Mouse (Mus musculus) cerebellum, adult (tissue): Measurements from ENCODE around the gene Asb1.

Source experiments
- ATAC-seq: cut with Nextera tagmentation; 2 replicates; pipeline ENCODE4 v1.9.2; 2017; ENCODE audit warnings: mild to moderate bottlenecking, moderate library complexity, mixed read lengths; ENCODE audit not compliant: insufficient number of reproducible peaks, low FRiP score, low TSS enrichment

Gene Asb1

DNA sequence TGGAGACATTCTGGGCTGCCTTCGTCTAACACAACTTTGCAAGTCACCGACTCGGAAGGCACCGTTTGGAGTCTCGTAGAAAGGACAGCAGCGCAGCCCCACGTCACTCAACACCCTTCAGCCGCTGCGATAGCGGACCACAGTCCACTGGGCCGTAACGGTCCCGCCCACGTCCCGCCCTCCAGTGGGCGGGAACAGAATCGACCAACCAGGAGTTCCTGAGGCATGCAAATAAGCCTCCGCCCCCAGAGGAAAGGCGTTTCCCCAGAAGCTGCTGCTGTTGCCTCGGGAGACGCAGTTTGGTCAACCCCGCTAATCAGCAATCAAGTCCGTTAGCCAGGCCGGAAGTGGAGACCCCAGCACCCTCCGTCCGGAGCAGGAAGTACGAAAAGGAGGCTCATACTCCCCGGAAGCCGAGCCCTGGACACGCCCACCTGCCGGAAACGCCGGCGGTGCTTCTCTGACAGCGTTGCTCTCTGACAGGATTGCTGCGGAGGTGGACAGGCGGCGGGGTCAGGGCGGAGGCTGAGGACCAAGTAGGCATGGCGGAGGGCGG, at the start of gene Asb1:
Gene Asb1, plus strand, starts transcription at position 274 of the 556 bp plus-strand sequence.
- ATAC-seq = peak; percentile 94

DNA sequence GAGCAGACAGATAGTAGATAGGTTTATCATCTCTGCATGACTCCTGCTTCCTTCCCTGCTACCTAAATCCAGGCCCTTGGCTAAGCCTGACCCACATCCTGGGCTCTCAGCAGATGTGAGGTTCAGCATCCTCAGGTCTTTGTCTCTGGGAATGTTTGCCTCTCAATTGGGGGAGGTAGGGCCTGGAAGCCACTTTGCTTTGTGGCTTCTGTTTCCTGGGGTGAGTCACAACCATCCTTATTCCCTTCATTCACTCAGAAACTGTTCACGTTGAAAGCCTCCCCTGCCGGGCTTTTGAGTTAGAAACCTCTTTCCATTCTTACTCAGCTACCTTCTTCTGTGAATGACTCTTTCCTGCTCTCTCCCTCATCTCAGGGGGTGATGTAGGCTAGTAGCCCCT, 47.6 kb upstream of the Asb1 start:
- no peak for ATAC-seq

DNA sequence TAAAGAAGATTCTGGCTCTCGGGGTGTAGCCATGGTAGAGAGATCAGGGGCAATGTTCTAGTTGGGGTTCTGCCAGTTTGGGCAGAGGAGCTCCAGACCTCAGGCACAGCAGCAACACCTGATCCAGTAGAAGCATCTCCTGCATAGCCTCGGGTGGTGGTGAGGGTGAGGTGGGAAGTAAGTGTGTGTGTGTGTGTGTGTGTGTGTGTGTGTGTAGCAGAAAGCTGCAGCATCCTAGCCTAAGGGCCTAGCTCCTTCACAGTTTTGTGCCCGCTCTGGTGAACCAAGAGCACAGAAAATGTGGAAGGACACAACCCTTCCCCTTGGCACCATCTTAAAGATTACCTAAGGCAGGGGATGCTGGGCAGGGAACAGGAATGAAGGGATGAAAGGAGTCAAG, 46.4 kb upstream of the Asb1 start:
- ATAC-seq = peak; percentile 11; the same call in 1 of the 2 replicates

DNA sequence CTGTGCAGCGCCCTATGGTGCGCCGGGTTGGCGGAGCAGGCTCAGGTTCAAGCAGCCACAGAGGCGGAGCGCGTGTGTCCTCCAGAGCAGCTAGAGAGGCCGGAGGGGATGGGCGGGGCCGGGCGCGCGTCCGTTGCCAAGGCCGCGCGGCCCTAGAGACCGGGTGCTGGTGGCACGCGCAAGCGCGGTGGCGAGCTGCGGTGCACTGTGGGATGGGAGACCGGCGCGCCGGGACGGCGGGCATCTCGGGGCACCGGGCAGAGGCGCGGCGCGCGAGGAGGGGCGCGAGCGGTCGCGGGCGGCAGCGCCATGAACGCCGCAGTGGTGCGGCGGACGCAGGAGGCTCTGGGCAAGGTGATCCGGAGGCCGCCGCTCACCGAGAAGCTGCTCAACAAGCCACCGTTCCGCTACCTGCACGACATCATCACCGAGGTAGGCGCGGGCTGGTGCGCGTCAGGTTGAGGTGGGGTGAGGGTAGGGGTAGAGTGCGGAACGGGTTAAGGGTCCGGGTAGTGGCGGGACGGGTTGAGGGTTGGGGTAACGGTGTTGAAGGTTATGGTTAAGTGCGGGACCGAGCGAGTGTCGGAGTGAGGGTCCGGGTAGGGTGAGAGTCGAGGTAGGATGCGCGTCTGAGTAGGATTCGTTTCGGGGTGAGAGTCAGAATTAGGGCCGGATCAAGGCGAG, 45.7 kb upstream of the Asb1 start, which contains the start of gene Traf3ip1:
Gene Traf3ip1, plus strand, starts transcription at position 191 of the 684 bp plus-strand sequence.
- ATAC-seq = peak; percentile 97

DNA sequence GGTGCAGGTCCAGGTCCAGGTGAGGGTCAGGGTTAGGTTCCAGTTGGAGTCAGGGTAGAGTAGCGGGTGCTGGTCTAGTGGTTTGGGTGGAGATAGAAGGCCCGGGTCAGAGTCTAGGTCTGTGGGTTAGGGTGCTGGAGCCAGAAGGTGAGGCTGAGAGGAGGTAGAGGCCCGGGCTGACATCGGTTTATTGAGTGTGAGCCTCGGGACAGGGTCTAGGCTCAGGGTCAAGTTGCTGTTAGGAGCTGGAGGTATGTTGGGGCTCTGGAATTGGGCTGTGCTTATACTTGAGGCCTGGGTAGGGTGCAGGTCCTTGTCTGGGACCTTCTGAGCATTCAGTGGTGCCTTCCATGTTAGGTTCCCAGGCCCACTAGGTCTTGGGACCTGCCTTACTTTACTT, 45.0 kb upstream of the Asb1 start:
- no peak for ATAC-seq

DNA sequence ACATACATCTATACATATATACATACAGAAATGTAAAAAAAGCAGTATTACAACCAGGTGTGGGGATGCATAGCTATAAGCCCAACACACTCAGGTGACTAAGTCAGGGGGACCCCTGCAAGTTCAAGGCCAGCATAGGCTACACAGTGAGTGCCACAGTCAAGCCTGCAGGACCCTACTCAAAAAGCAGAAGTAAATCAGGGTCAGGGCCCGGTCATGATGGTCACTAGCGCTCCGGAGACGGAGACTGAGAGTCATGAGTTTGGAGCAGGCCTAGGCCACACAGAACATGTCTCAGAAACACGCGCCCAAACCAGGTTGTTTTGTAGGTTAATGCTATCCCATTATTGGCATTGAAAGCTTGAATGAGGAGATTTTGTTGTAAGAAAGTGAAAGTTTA, 41.8 kb upstream of the Asb1 start:
- no peak for ATAC-seq

DNA sequence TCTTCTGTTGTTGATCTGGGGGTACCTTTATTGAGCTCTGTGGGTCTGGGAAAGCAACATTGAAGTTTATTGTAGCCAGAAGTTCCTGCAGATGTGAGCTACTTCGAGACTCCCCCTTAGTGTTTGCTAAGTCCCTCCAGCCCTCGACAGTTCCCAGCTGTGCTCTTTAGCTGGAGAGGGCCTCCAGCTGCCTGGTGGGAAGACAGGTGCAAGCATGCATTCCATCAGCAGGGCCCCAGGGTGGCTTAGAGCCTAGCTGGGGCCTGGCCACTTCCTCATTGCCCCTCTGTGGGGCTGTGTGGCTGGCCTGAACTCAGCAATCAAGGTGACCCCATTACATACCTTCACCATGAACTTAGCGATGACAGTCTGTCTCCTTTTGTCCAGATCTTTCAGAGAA, 35.7 kb upstream of the Asb1 start:
- no peak for ATAC-seq

DNA sequence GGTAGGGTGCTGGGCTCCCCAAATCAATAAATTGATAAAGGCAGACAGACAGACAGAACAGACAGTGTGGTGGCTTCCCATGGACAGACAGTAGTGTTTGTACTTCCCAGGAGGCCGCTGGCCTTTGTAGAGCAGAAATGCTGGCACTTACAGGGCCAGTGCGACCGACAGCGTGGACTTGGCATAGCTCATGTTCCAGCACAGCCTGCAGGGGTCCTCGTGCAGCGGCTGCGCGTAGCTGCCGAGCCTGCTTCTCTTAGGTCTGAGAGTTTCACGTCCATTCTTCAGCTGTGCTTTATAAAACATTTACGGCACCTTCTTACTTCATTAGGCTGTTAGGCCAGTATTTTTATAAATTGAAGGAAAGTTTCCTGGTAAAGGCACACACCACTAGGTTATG, 25.4 kb upstream of the Asb1 start:
- ATAC-seq = no peak

DNA sequence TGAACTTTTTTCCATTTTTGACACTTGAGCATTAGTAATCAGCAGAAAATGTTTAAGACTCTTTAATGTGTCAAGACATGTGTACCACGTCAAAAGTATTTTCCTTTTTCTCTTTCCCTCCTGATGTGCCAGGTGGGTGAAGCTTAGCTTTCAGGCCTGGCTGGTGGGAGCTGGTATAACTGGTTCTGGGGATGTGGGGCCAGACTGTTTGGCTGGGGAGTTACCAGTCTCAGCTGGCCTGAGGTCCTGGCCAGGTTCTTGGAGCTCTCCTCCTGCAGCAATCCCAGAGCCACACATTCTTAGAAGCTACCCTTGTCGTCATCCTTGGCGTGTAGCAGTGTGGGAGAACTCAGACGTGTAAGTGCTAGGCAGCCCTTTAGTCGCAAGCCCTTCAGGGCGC, 24.7 kb upstream of the Asb1 start:
- no peak for ATAC-seq

DNA sequence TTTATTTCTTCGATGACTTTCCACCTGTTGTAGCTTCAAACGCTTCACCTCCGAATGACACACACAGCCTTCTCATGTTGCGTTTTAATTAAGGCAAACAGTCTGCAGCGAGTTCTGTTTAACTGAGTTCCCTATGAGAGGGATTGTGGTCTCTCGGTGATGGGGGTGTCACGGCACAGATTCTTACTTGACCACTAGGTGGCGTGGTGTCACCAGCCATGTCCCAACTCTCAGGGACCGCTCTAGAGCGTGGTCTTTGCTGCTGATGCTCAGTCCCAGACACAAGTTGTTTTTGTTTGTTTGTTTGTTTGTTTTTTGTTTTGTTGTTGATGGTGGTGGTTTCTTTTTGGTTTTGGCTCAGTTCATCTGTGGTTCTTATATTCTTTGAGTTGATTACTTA, 16.6 kb upstream of the Asb1 start:
- no peak for ATAC-seq

DNA sequence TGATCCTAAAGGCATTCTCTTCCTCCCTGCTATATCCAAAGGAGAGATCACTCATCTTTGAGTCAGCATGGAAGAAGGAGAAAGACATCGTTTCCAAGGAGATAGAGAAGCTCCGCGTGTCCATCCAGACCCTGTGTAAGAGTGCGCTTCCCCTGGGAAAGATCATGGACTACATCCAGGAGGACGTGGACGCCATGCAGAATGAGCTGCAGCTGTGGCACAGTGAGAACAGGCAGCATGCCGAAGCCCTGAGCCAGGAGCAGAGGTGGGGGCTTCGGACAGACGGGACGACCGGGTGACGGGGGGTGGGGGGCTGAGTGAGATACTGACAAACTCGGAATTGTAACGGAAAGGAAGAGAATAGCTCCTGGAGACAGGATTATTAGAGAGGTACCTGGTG, 14.5 kb upstream of the Asb1 start:
- ATAC-seq = no peak

DNA sequence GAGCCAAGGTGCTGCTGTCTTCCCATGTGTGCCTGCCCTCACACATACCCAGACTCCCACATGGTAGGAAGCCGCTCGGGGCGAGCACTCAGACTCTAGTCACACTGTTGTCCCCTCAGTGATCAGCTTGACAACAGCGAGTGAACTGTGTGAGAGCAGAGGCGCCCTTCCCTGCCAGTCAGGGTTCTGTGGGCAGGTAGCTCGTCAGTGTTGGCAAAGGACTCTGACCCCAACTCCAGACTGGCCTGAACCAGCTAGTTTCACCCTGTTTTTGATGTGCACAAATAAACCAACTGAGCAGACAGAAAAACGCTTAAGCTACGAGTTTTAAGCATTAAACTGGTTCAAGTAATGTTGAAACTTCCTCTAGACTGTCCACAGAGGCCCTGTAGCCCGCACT, 10.2 kb upstream of the Asb1 start:
- ATAC-seq = no peak

DNA sequence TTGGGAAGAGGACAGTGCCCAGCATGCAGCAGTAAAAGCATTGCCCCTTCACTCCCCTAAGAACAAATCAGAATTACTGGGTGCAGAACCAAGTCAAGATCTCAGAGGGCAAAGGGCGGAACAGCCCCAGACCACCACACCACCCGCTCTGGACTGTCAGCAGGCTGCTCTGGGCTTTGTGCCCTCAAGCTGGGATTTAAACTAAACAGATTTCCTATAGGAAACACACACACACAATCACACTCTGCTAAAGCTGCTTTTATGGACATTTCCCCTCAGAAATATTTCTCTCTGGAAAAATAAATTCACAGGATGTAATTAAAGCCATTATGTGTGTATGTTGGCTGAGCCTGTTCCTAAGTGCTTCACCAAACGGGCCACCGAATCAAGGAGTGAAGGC, 8.1 kb upstream of the Asb1 start:
- no peak for ATAC-seq

DNA sequence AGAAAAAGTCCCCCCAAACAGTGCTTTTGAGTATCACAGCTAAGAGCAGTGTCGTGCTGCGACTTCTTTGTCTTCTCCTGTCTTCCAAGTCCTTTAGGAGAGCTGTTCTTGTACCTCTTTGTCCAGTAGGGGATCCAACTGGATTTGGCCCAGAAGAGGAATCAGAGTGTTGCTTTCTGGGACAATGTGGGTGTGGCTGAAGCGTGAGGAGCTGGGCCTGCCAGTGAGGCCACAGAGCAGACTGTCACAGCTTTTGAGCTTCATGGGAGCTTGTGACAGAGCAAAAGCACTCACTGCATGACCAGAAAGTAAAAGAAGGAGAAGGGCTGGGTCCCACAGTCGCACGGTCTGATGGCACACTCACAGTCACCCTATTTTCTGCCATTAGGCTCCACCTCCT, 7.5 kb upstream of the Asb1 start:
- no peak for ATAC-seq

DNA sequence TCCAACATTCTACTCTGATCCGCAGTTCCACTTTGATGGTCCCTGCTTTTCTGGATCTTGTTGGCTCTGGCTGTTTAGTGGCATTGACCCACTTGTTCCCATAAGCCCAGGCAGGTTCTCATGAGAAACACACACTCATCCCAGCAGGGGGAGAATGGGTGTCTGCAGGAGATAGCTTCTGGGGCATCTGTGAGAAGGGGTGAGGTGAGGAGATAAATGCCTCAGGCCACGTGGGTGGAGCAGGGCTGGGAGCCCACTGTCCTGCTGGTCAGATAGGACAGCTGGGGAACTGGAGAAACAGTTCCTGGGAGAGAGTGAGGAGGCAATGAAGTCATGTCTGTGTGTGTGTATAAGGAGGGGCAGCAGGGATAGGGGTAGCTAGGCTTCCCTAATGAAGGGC, 6.9 kb upstream of the Asb1 start:
- no peak for ATAC-seq

DNA sequence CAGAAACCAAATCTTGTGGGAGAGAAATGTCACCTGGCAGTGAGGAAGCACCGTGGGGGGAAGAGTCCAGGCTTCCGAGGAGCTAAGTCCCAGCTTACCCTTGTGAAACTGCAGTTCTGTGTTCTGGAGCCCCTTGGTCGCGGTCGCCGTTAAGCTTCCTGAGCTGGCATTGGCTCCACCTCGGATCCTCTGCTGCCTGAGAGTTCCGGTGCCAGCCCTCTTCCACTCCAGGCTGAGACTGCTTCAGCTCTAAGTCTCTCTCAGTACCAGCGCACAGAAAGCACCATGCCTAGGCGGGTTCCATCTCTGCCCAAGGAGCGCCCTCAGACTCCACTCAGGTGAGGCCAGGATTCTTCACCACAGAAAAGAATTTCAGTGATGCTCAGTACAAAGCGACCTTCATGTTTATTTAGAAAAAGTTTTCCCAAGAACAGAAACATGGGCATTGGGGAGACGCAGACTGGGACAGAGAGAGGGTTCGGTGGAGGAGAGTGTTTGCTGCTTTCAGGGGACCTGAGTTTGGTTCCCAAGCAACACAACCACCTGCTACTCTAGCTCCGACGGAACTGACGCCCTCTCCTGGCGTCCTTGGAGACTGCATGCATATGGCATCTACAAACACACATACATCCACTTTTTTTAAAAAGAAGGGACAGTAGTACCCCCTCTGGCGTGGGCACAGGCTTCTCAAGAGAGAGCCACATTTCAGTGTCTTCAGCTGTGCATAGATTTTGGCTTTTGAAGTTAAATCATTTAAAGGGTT, 6.2 kb upstream of the Asb1 start:
- no peak for ATAC-seq

DNA sequence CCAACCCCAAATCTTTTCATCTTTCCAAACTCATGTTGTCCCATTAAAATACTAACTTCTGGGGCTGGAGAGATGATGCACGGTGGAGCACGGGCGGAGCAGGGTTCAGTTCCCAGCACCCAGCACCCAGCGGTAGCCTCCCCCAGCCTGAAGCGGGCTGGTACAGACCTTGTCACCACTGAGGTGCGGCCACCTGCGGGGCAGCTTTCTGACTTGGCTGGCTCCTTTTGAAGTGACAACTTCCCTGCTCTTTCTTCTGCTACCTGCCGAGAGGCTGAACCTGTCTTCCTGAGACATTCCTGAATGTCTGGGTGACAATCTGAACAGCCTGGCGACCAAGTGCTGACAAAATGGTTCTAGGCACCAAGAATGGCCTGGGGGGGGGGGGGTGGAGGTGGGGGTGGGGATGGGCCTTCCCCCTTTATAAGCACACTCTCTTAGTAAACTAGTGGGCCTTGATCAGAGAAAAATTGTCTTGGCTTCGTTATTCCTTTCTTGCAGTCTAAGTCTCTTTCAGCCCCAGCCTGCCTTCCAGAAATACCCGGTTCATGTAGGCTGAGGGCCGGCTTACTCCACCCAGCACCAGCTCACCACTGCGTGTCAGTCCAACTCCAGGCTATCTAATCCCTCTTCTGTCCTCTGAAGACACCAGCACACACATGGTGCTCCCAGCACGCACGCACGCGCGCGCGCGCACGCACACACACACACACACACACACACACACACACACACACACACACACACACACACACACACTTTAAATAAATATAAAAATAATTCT, 2.4 kb upstream of the Asb1 start:
- no peak for ATAC-seq

DNA sequence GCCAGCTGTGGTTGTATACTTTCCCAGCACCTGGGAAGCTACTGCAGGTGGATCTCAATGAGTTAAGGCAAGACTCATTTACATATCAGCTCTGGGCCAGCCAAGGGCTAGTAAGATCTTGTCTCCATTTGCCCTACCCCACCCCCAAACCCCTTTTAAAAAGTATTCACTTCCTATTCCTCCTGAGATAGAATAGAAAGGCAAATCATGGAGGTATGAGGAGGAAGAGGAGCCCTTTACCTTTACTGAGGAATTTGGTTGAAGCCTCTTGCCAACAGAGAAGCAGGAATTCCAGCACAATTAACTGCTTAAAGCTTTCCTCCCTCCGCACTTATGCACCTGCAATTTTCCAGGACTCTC, 1.8 kb upstream of the Asb1 start:
- ATAC-seq = no peak

DNA sequence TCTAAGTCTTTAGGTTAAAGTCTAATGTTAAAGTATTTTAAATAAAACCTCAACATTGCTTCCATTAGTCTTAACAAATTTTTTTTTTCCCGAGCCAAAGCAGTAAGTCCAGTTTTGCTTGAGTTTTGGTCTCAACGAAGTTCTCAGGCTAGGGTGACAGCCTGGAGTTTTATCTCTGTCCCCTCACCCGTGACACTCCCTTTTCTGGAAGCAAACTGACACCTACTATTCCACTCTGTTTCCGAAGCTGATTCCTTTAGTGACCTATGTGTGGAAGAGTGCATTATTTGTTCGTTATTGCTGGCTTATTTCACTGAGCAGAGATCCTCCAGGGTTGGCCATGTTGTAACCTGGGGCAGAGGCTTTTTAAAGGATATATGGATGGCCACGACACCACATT, 1.1 kb upstream of the Asb1 start:
- ATAC-seq = no peak

DNA sequence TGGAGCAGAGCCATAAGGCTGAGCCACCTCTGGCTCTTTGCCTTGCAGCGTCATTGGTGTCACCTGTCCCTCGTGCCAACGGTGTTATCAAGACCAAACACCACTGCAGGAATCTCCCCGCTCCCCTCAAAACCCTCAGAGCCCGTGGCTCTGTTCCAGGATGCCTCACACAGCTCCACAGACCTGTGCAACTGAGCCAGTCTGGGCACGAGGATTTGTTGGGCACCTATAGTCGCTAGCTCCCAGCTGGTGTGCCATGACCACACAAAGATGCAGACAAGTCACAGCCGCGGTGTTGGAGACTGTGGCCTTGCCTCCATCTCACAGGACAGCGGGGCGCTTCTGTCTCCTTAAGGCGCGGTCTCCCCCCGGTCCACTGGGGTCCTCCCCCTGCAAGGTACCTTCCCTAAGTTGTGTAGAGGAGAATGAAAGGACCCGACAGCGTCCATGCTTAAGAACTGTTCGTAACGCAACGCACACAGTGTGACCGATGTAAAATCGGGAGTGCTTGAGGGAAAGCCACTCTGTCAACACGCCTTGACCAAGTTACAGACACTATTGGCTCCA, 557 bp upstream of the Asb1 start:
- ATAC-seq = peak; percentile 24; the same call in 1 of the 2 replicates
